Mouse (Mus musculus) C2C12 (cell line): Measurements from ENCODE around the gene Grm7.

Experiments
- CEBPB ChIP-seq: IDR thresholded peaks from one replicate; pipeline ENCODE4 v1.6.1; 2011; ENCODE audit warnings: low read depth, mild to moderate bottlenecking, control low read depth, moderate library complexity
- CTCF ChIP-seq: IDR thresholded peaks from one replicate; pipeline ENCODE4 v1.5.1; 2011; ENCODE audit not compliant: control insufficient read depth, insufficient read depth, insufficient read length
- FOSL1 ChIP-seq: IDR thresholded peaks from one replicate; pipeline ENCODE4 v1.8.0; 2011; ENCODE audit warnings: mild to moderate bottlenecking, low read length; ENCODE audit not compliant: poor library complexity, insufficient read depth, severe bottlenecking
- MAX ChIP-seq: IDR thresholded peaks from one replicate; pipeline ENCODE4 v1.6.1; 2011; ENCODE audit warnings: mild to moderate bottlenecking, control low read depth
- MYOG ChIP-seq: IDR thresholded peaks from one replicate; pipeline ENCODE4 v1.6.1; 2011; ENCODE audit not compliant: control insufficient read depth, insufficient read length; ENCODE audit errors: extremely low read depth
- USF1 ChIP-seq: IDR thresholded peaks from one replicate; pipeline ENCODE4 v1.6.1; 2011; ENCODE audit warnings: low read depth, mild to moderate bottlenecking, control low read depth, moderate library complexity

GRCm38 (mm10) chr6:111258256-111258655 is 612.9 kb downstream of the Grm7 start:
- TF ChIP-seq CTCF (no peak), USF1 (no peak), CEBPB (no peak), FOSL1 (no peak), MAX (no peak), MYOG (no peak)
